Mouse (Mus musculus): ENCODE data around the gene Dgcr8. TPM values are rescaled to one million over a fixed set of nuclear protein-coding genes. Genes with fewer than 3 reads are reported as not detected.

Gene Dgcr8
- polyA plus RNA-seq, 2 experiments: 35.0 to 79.7 TPM

GRCm38 (mm10) chr16:18250231-18250630 is 38.8 kb downstream of the Dgcr8 start:
- Histone ChIP-seq H3K9me3 (ENCODE audit: control insufficient read depth, low read length) (no peaks in the 10 kb centered on the region), H3K27me3 (ENCODE audit: control insufficient read depth, insufficient read depth, low read length) (no peaks in the 10 kb centered on the region), H3K36me3 (ENCODE audit: control insufficient read depth, insufficient read depth, low read length) (peaks cover 66% of the 10 kb centered on the region), H3K4me1 (ENCODE audit: control insufficient read depth, insufficient read depth, low read length) (peaks cover 28% of the 10 kb centered on the region), H3K4me3 (replicated peaks; ENCODE audit: low read length) (peak overlapping the region; percentile 87), H3K27ac (replicated peaks; ENCODE audit: low read depth, low read length) (0 out of 2 replicates have a peak overlapping the region, but pooled peaks have one; percentile 91), H3K9ac (ENCODE audit: low read depth, low read length, severe bottlenecking) (peak overlapping the region; percentile 90), H3K4me2 (replicated peaks; ENCODE audit: low read depth, low read length, severe bottlenecking) (peak overlapping the region; percentile 85)
- 63% methylated on average over 4 of the region's 4 CpGs for WGBS
- no peak for TF ChIP-seq POLR2A (IDR thresholded peaks at IDR 0.05; ENCODE audit: borderline replicate concordance, extremely low read depth, insufficient read depth, insufficient read length)
- no peak for DNase-seq (ENCODE audit: low spot score)
- no peak for ATAC-seq (ENCODE audit: low FRiP score, low read depth)

DNA sequence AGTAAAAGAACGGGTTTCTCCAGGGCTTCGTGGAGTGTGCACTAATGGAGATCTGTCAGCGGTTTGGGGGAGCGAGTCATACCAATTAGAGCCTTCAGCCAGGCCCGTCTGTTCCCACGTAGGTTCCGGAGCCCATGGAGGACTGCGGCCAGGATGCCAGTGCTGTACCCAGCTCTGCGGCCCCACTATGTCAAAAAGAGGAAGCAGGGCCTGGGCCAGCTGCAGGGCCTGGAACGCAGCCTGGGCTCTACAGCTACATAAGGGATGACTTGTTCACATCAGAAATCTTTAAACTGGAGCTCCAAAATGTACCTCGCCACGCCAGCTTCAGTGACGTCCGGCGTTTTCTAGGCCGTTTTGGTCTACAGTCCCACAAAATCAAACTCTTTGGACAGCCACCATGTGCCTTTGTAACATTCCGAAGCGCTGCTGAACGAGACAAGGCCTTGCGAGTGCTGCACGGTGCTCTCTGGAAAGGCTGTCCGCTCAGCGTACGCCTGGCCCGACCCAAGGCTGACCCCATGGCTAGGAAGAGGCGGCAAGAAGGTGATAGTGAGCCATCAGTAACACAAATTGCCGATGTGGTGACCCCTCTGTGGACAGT is 39.6 kb downstream of the Dgcr8 start:
- 7% methylated on average over 27 of the region's 27 CpGs for WGBS
- DNase-seq (ENCODE audit: low spot score) (peak; percentile 22), ATAC-seq (ENCODE audit: low FRiP score, low read depth) (0 out of 2 replicates have a peak, but pooled peaks have one; percentile 3)
- Histone ChIP-seq H3K27me3 (ENCODE audit: control insufficient read depth, insufficient read depth, low read length) (no peaks in the 10 kb centered on the region), H3K36me3 (ENCODE audit: control insufficient read depth, insufficient read depth, low read length) (peaks cover 67% of the 10 kb centered on the region), H3K4me2 (replicated peaks; ENCODE audit: low read depth, low read length, severe bottlenecking) (peak overlapping the region; percentile 85), H3K27ac (replicated peaks; ENCODE audit: low read depth, low read length) (peak overlapping the region; percentile 91), H3K4me1 (ENCODE audit: control insufficient read depth, insufficient read depth, low read length) (peaks cover 28% of the 10 kb centered on the region), H3K9ac (ENCODE audit: low read depth, low read length, severe bottlenecking) (peak overlapping the region; percentile 90), H3K9me3 (ENCODE audit: control insufficient read depth, low read length) (no peaks in the 10 kb centered on the region), H3K4me3 (replicated peaks; ENCODE audit: low read length) (peak overlapping the region; percentile 87)
- no peak for TF ChIP-seq POLR2A (IDR thresholded peaks at IDR 0.05; ENCODE audit: borderline replicate concordance, extremely low read depth, insufficient read depth, insufficient read length)

GRCm38 (mm10) chr16:18248433-18249363 is 40.3 kb downstream of the Dgcr8 start, which contains the start of the genes Trmt2a and Ranbp1:
Gene Trmt2a, plus strand, starts transcription at chr16:18248679.
Gene Ranbp1, minus strand, starts transcription at chr16:18248732.
- H3K4me1 ChIP-seq (ENCODE audit: control insufficient read depth, insufficient read depth, low read length): peaks cover 28% of the 10 kb centered on the region
- H3K4me2 ChIP-seq (replicated peaks; ENCODE audit: low read depth, low read length, severe bottlenecking): peak within 1 kb of the TSS; percentile 85
- TF ChIP-seq POLR2A (IDR thresholded peaks at IDR 0.05; ENCODE audit: borderline replicate concordance, extremely low read depth, insufficient read depth, insufficient read length): peak; percentile 77; the same call in 1 of the 2 replicates
- peak within 1 kb of the TSS; percentile 91 for H3K27ac ChIP-seq (replicated peaks; ENCODE audit: low read depth, low read length)
- ATAC-seq (ENCODE audit: low FRiP score, low read depth) (peak; percentile 93), DNase-seq (ENCODE audit: low spot score) (peak; percentile 98)
- 2% methylated on average over 76 of the region's 102 CpGs for WGBS
- peak within 1 kb of the TSS; percentile 93 for H3K9ac ChIP-seq (ENCODE audit: low read depth, low read length, severe bottlenecking)
- H3K36me3 ChIP-seq (ENCODE audit: control insufficient read depth, insufficient read depth, low read length): peaks cover 67% of the 10 kb centered on the region
- H3K4me3 ChIP-seq (replicated peaks; ENCODE audit: low read length): peak within 1 kb of the TSS; percentile 87
- H3K9me3 ChIP-seq (ENCODE audit: control insufficient read depth, low read length): no peaks in the 10 kb centered on the region
- H3K27me3 ChIP-seq (ENCODE audit: control insufficient read depth, insufficient read depth, low read length): no peaks in the 10 kb centered on the region

DNA sequence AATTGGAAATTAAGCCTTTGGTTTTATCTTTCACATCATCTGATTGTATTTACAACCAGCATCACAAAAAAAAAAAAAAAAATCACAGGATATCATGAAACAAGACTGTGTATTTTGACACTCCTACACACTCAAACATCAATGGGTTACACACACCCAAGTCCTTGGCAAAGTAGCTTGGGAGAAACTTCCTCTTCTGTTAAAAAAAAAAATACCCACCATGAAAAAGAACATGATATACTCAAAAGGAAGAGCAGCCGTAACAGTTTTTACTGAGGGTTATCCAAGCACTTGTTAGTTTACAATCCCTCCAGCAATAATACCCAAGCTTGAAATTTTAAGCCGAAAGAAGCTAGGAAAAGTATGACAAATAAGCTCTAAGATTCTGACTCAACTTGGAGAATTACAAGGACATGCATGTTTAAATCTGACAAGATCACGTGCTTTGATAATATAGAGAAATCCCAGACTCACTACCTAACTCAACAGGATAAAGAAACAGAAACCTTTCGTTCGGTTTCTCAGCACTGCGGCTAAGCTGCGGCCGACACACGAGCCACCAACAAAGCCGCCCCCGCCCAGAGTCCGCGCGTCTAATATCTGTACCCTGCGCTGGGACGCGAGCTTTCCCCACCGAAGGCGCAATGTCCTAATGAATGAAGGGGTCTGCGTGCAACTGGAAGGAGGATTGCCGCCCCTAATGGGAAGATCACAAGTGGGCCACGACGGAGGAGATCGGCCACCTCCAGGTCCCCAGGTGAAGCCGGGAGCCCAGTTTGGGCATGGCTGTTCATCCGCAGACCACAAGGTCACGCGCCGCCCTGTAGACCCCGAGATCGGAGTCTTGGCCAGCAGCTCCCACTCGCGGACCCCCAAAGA is 41.3 kb downstream of the Dgcr8 start:
- Histone ChIP-seq H3K9me3 (ENCODE audit: control insufficient read depth, low read length) (no peaks in the 10 kb centered on the region), H3K4me2 (replicated peaks; ENCODE audit: low read depth, low read length, severe bottlenecking) (peak overlapping the region; percentile 85), H3K4me3 (replicated peaks; ENCODE audit: low read length) (peak overlapping the region; percentile 87), H3K27ac (replicated peaks; ENCODE audit: low read depth, low read length) (peak overlapping the region; percentile 91), H3K36me3 (ENCODE audit: control insufficient read depth, insufficient read depth, low read length) (peaks cover 67% of the 10 kb centered on the region), H3K27me3 (ENCODE audit: control insufficient read depth, insufficient read depth, low read length) (no peaks in the 10 kb centered on the region), H3K9ac (ENCODE audit: low read depth, low read length, severe bottlenecking) (peak overlapping the region; percentile 93), H3K4me1 (ENCODE audit: control insufficient read depth, insufficient read depth, low read length) (peaks cover 28% of the 10 kb centered on the region)
- ATAC-seq (ENCODE audit: low FRiP score, low read depth): no peak
- WGBS: 1% methylated on average over 33 of the region's 33 CpGs
- TF ChIP-seq POLR2A (IDR thresholded peaks at IDR 0.05; ENCODE audit: borderline replicate concordance, extremely low read depth, insufficient read depth, insufficient read length): no peak
- DNase-seq (ENCODE audit: low spot score): no peak

Measured in limb, embryonic 14.5 days (tissue).